Mouse (Mus musculus) spleen, postnatal 36 days (tissue): ENCODE measurements around the gene Mxi1.
A peak's percentile ranks its signal among the peaks of the same experiment; 100 is the strongest.

Experiments
- DNase-seq, 2 experiments: peaks; one replicate each; pipeline ENCODE4 v3.0.0; 2022; ENCODE audit warnings: low spot score in 2 of 2, mixed read lengths in 1 of 2

Mxi1 gene

GRCm38 (mm10) chr19:53322438-53323048 lies 12.2 kb downstream of the Mxi1 start:
- DNase-seq: no peak

- DNase-seq: no peak
Measured at GRCm38 (mm10) chr19:53324866-53325265, 14.5 kb downstream of the Mxi1 start.

- DNase-seq: peak; percentile 49 to 69
Measured at GRCm38 (mm10) chr19:53325578-53326295, 15.4 kb downstream of the Mxi1 start.

GRCm38 (mm10) chr19:53328116-53328515 lies 17.8 kb downstream of the Mxi1 start:
- peak; percentile 26 to 41 for DNase-seq

- DNase-seq: peak; percentile 82 to 88
Measured at GRCm38 (mm10) chr19:53329221-53329991, 19.1 kb downstream of the Mxi1 start.

GRCm38 (mm10) chr19:53329992-53330381 lies 19.7 kb downstream of the Mxi1 start:
- DNase-seq: peak; percentile 62 to 65

- DNase-seq: no peak
Measured at GRCm38 (mm10) chr19:53331882-53332500, 21.7 kb downstream of the Mxi1 start.

- no peak for DNase-seq
Measured at GRCm38 (mm10) chr19:53333730-53334129, 23.4 kb downstream of the Mxi1 start.

GRCm38 (mm10) chr19:53335241-53335640 lies 24.9 kb downstream of the Mxi1 start:
- no peak for DNase-seq

- DNase-seq: no peak
Measured at GRCm38 (mm10) chr19:53340423-53340822, 30.1 kb downstream of the Mxi1 start.

- no peak for DNase-seq
Measured at GRCm38 (mm10) chr19:53343174-53343881, 33.0 kb downstream of the Mxi1 start.

GRCm38 (mm10) chr19:53344062-53344461 lies 33.7 kb downstream of the Mxi1 start:
- no peak for DNase-seq

- DNase-seq: no peak
Measured at GRCm38 (mm10) chr19:53345766-53346165, 35.4 kb downstream of the Mxi1 start.

- DNase-seq: no peak
Measured at GRCm38 (mm10) chr19:53353864-53354263, 43.5 kb downstream of the Mxi1 start.

GRCm38 (mm10) chr19:53354271-53355000 lies 44.1 kb downstream of the Mxi1 start:
- DNase-seq: no peak

- no peak for DNase-seq
Measured at GRCm38 (mm10) chr19:53355065-53355464, 44.7 kb downstream of the Mxi1 start.

GRCm38 (mm10) chr19:53359160-53360033 lies 49.1 kb downstream of the Mxi1 start:
- DNase-seq: no peak

GRCm38 (mm10) chr19:53360265-53360958 lies 50.1 kb downstream of the Mxi1 start:
- no peak for DNase-seq

- DNase-seq: no peak
Measured at GRCm38 (mm10) chr19:53362967-53363366, 52.6 kb downstream of the Mxi1 start.
